Mouse (Mus musculus): ENCODE results near the gene Taar5.

DNA sequence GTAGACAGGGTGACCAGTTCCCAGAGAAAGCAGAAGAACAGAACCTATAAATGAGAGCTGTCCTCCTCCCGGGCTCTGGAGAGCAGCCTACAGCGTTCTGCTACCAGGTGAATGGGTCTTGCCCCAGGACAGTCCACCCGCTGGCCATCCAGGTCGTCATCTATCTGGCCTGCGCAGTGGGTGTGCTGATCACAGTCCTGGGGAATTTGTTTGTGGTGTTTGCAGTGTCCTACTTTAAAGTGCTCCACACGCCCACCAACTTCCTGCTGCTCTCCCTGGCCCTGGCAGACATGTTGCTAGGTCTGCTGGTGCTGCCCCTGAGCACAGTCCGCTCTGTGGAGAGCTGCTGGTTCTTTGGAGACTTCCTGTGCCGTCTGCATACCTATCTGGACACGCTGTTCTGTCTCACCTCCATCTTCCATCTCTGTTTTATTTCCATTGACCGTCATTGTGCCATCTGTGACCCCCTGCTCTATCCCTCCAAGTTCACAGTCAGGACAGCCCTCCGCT lies at the start of gene Taar5:
- TF ChIP-seq POLR2A (IDR thresholded peaks at IDR 0.05; ENCODE audit: insufficient read depth, low read depth, low read length) (no peak), EP300 (IDR thresholded peaks at IDR 0.05; ENCODE audit: insufficient read depth, low read depth, low read length) (no peak), CTCF (IDR thresholded peaks at IDR 0.05) (no peak)
